Mouse (Mus musculus) urinary bladder, postnatal 4 days (tissue): ENCODE results near the gene Rrp7a.

Experiments used
- DNase-seq, 2 experiments: peaks; one replicate each; pipeline ENCODE4 v3.0.0; 2021 to 2022; ENCODE audit warnings: low spot score in 2 of 2

Gene Rrp7a

DNA sequence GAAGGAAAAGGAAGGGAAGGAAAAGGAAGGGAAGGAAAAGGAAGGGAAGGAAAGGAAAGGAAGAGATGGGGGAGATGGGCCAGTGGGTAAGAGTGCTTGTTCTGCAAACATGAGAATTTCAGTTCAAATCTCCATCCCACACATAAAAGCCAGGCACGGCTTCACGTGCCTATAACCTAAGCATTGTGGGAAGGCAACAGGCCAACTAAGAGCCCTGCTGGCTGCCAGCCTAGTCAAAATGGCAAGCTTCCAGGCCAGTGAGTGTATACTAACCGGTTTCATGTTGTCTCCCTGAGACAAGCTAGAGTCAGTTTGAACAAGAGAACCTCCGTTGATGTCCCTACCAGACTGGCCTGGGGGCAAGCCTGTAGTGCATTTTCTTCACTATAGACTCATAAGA lies 57.1 kb downstream of the Rrp7a start:
- DNase-seq = peak in 1 of 2 experiments; percentile 45
